Mouse (Mus musculus) thymus, adult 2 months (tissue): ENCODE data around the gene Tmem255b.

ENCODE experiments used
- CTCF ChIP-seq: fragments of 200-500 bp; IDR thresholded peaks from 2 replicates; pipeline ENCODE4 v1.5.1; 2012; ENCODE audit warnings: mild to moderate bottlenecking, control low read depth, low read length, moderate library complexity, borderline replicate concordance; ENCODE audit not compliant: control insufficient read depth, poor library complexity, insufficient read depth; ENCODE audit errors: extremely low read depth
- POLR2A ChIP-seq: fragments of 200-500 bp; IDR thresholded peaks from 2 replicates; pipeline ENCODE4 v1.6.1; 2012; ENCODE audit warnings: mild to moderate bottlenecking, low read length, control low read depth, moderate library complexity; ENCODE audit not compliant: control insufficient read depth, poor library complexity, insufficient read depth; ENCODE audit errors: extremely low read depth

GRCm38 (mm10) chr8:13459431-13459830 is 24.4 kb downstream of the Tmem255b start:
- TF ChIP-seq CTCF (no peak), POLR2A (no peak)
